Mouse (Mus musculus): ENCODE results near the gene Bcl2l13.

GRCm38 (mm10) chr6:120807738-120808081, 28.3 kb upstream of the Bcl2l13 start:
- no peak for TF ChIP-seq POLR2A (IDR thresholded peaks at IDR 0.05; ENCODE audit: low read depth, low read length)
- TF ChIP-seq CTCF (IDR thresholded peaks at IDR 0.05; ENCODE audit: borderline replicate concordance, insufficient read depth, low read length): no peak
